Mouse (Mus musculus) intestine, postnatal 0 days (tissue): ENCODE data around the gene Senp8. TPM values are rescaled to one million over a fixed set of nuclear protein-coding genes. Genes with fewer than 3 reads are reported as not detected.

ENCODE experiments used
- ATAC-seq: fragments of 200-750 bp; cut with Nextera tagmentation; 2 replicates; pipeline ENCODE4 v1.8.0; 2017; ENCODE audit warnings: mild to moderate bottlenecking, moderate TSS enrichment, moderate library complexity
- H3K27ac ChIP-seq: fragments of 300-500 bp; sonication (generic); 2 replicates; pipeline ENCODE4 v1.5.1; 2014; ENCODE audit warnings: mild to moderate bottlenecking, low read depth, low read length, moderate library complexity
- H3K27me3 ChIP-seq: fragments of 300-500 bp; sonication (generic); replicated peaks from 2 replicates; pipeline ENCODE4 v1.6.1; 2014; ENCODE audit warnings: low read length, mixed read lengths; ENCODE audit not compliant: control insufficient read depth, insufficient read depth
- H3K36me3 ChIP-seq: fragments of 300-500 bp; sonication (generic); 2 replicates; pipeline ENCODE4 v1.6.1; 2014; ENCODE audit warnings: mild to moderate bottlenecking, moderate library complexity; ENCODE audit not compliant: control insufficient read depth, insufficient read depth
- H3K4me1 ChIP-seq: fragments of 300-500 bp; sonication (generic); replicated peaks from 2 replicates; pipeline ENCODE4 v1.6.1; 2014; ENCODE audit warnings: antibody characterized with exemption, low read length, mixed read lengths; ENCODE audit not compliant: control insufficient read depth, insufficient read depth
- H3K4me2 ChIP-seq: fragments of 300-500 bp; sonication (generic); replicated peaks from 2 replicates; pipeline ENCODE4 v1.6.1; 2014; ENCODE audit warnings: low read depth, mild to moderate bottlenecking, moderate library complexity
- H3K4me3 ChIP-seq: fragments of 300-500 bp; sonication (generic); 2 replicates; pipeline ENCODE4 v1.5.1; 2014; ENCODE audit warnings: low read depth, low read length
- H3K9ac ChIP-seq: fragments of 300-500 bp; sonication (generic); 2 replicates; pipeline ENCODE4 v1.6.1; 2014; ENCODE audit warnings: mild to moderate bottlenecking, low read depth, low read length
- H3K9me3 ChIP-seq: fragments of 300-500 bp; sonication (generic); 2 replicates; pipeline ENCODE4 v1.6.1; 2016; ENCODE audit warnings: mixed run types; ENCODE audit not compliant: control insufficient read depth
- CTCF ChIP-seq: sonication (generic); IDR thresholded peaks from 2 replicates; pipeline ENCODE4 v1.5.1; 2016; ENCODE audit warnings: low read depth, mild to moderate bottlenecking, control low read depth, antibody characterized with exemption, moderate library complexity
- WGBS: fragments of 180-500 bp; shearing (Covaris S2); extraction: QIAGEN DNeasy Blood & Tissue Kit; methylation state at CpG from one replicate; pipeline ENCODE4 v1.1.7; 2014; 5-methylcytosine and 5-hydroxymethylcytosine counted together
- polyA plus RNA-seq: library from polyadenylated mRNA; unstranded; fragments of >200 nt; fragmentation: Nextera tagmentation; extraction: Ambion mirVana; gene quantifications from 2 replicates; pipeline ENCODE4 v1.2.1, GENCODE M21; 2015

Gene Senp8
- polyA plus RNA-seq, 1 experiment from 2014 or later: 3.8 TPM

DNA sequence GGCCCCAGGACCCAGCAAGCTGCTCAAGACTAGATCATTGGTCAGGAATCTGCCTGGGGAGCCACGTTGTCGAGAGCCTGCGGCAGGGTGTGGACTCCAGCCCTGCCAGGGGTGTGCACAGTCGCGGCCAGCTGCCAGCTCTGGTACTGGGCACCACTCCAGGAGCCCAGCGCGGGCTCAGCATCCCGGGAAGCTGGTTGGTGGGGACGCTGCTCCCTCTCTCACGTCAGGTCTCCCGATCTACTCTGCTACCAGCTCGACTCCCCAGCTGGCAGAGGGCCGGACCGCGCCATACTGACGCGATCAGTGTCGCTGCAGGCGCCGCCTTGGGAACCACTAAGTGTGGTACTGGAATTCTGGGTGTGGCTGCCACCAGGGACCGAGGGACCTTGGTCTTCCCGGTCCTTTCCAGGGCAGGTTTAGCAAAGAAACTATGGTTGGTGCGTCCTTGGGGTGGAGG is 58.8 kb downstream of the Senp8 start:
- Histone ChIP-seq H3K4me2 (peak overlapping the region; percentile 68), H3K9me3 (no peaks in the 10 kb centered on the region), H3K27me3 (no peaks in the 10 kb centered on the region), H3K27ac (peak overlapping the region; percentile 74), H3K4me3 (peak overlapping the region; percentile 29), H3K36me3 (no peaks in the 10 kb centered on the region), H3K9ac (peak overlapping the region; percentile 38; the same call in 1 of the 2 replicates), H3K4me1 (no peaks in the 10 kb centered on the region)
- under 1% methylated on average over 23 of the region's 23 CpGs for WGBS
- TF ChIP-seq CTCF: no peak
- ATAC-seq: peak; percentile 91

DNA sequence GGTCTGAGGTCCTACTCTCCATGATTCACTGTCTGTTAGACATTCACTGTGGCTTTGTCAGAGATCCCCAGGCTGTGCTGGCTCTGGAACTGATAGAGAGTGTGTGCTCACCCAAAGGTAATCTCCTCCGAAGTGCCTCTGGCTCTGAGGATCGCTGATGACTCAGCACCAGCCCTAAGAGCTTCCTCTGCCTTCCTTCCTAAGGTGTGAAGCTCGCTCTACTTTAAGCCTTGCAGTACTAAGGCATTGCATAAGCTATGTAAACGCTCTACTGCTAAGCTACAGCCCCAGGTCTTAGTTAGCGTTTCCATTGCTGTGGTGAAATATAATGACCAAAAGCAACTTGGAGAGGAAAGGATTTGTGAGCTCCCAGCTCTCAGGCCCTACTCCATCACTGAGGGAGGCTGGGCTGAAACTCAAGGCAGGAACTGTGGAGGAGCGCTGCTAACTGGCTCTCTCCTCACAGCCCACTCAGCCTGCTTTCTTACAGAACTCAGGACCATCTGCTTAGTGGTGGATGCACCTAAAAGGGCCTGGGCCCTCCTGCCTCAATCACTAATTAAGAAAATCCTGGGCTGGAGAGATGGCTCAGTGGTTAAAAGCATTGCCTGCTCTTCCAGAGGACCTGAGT is 63.0 kb downstream of the Senp8 start:
- WGBS: 26% methylated on average over 6 of the region's 6 CpGs
- H3K4me3 ChIP-seq: no peak overlapping the region
- 0 out of 2 replicates have a peak overlapping the region, but pooled peaks have one; percentile 31 for H3K27ac ChIP-seq
- no peak for ATAC-seq
- no peaks in the 10 kb centered on the region for H3K9me3 ChIP-seq
- no peaks in the 10 kb centered on the region for H3K4me1 ChIP-seq
- no peaks in the 10 kb centered on the region for H3K36me3 ChIP-seq
- no peak for TF ChIP-seq CTCF
- no peak overlapping the region for H3K4me2 ChIP-seq
- no peaks in the 10 kb centered on the region for H3K27me3 ChIP-seq
- no peak overlapping the region for H3K9ac ChIP-seq

Other genes starting within 250 kb of the Senp8 start
- 440 and 476 TPM in 2 replicates for gene Hexa, start 211.2 kb downstream of the Senp8 start, polyA plus RNA-seq
- 2.5 and 3.0 TPM in 2 replicates for gene Tmem202, start 210.9 kb downstream of the Senp8 start, polyA plus RNA-seq
- 2.2 and 2.3 TPM in 2 replicates for gene Celf6, start 172.8 kb downstream of the Senp8 start, polyA plus RNA-seq
- 12.0 and 14.3 TPM in 2 replicates for gene Parp6, start 133.4 kb downstream of the Senp8 start, polyA plus RNA-seq
- 271 and 302 TPM in 2 replicates for gene Pkm, start 94.3 kb downstream of the Senp8 start, polyA plus RNA-seq
- 0.37 and 0.39 TPM in 2 replicates for gene Gramd2, start 70.6 kb downstream of the Senp8 start, polyA plus RNA-seq
- gene Myo9a, start 186 bp upstream of the Senp8 start, polyA plus RNA-seq: 12.2 and 14.4 TPM in 2 replicates
- 42.0 and 48.5 TPM in 2 replicates for gene Nr2e3, start 209.9 kb upstream of the Senp8 start, polyA plus RNA-seq